Mouse (Mus musculus): ENCODE data around the gene Unc13b.

DNA sequence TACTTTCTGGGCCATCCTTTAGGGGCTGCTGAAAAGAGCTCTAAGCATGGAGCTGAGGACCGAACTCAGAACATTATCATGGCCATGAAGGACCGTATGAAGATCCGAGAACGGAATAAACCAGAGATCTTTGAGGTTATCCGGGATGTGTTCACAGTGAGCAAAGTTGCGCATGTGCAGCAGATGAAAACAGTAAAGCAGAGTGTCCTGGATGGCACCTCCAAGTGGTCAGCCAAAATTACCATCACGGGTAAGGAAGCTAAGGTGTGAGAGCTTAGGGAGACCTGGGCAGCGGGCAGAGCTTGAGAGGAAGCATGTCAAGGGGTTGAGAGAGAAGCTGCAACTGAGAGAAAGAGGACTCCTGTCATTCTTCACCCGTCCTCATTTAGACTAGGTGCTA, 178.1 kb downstream of the Unc13b start:
- TF ChIP-seq GATA1 (IDR thresholded peaks at IDR 0.05; ENCODE audit: low read length) (no peak), TAL1 (IDR thresholded peaks at IDR 0.05; ENCODE audit: low read length) (no peak)
